Mouse (Mus musculus): ENCODE data around the gene Ints7. TPM values are rescaled to one million over a fixed set of nuclear protein-coding genes. Genes with fewer than 3 reads are reported as not detected.

Ints7 gene
- polyA plus RNA-seq, 1 experiment from 2014 or later: 42.7 TPM

Other genes with a start within 250 kb of the Ints7 start
- gene Tmem206, start 249.7 kb upstream of the Ints7 start, polyA plus RNA-seq (2015; fragmentation: Nextera tagmentation; extraction: Ambion mirVana): 43.2 and 44.5 TPM in 2 replicates
- 8.3 and 9.4 TPM in 2 replicates for gene Ppp2r5a, start 172.4 kb upstream of the Ints7 start, polyA plus RNA-seq (2015; fragmentation: Nextera tagmentation; extraction: Ambion mirVana)
- gene Dtl, start 92 bp upstream of the Ints7 start, polyA plus RNA-seq (2015; fragmentation: Nextera tagmentation; extraction: Ambion mirVana): 6.2 and 7.6 TPM in 2 replicates
- 39.8 and 40.1 TPM in 2 replicates for gene Lpgat1, start 142.2 kb downstream of the Ints7 start, polyA plus RNA-seq (2015; fragmentation: Nextera tagmentation; extraction: Ambion mirVana)
- gene Nek2, start 245.8 kb downstream of the Ints7 start, polyA plus RNA-seq (2015; fragmentation: Nextera tagmentation; extraction: Ambion mirVana): 6.8 and 7.1 TPM in 2 replicates

All from midbrain, embryonic 15.5 days (tissue).